Mouse (Mus musculus) T-cell, adult 2 months (primary cell): ENCODE measurements around the gene Cdhr4.
"Not testable (repeated sequence)": the region's sequence is repeated elsewhere in the genome, so short reads cannot be mapped to it uniquely, and the experiment has no call there.

ENCODE experiments used
- DNase-seq: peaks from one replicate; pipeline ENCODE4 v3.0.0; 2022; ENCODE audit warnings: low spot score

The Cdhr4 gene

DNA sequence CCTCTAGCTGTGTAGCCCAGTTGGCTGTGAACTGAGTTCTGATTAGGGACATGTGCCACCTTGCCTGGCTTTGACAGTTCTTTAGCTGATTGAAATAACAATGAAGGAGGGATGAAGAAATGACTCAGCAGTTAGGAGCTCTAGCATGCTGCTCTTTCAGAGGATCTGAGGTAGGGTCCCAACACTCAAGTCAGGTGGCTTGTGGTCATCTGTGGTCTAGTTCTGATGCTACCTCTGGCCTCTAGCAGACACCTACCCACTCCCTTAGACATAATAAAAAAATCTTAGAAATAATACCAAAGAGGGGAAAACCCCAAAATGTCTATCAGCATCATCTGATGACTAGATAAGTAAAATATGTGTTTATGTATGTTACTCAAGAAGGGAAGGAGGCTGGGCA lies 18.1 kb downstream of the Cdhr4 start:
- DNase-seq = no peak

DNA sequence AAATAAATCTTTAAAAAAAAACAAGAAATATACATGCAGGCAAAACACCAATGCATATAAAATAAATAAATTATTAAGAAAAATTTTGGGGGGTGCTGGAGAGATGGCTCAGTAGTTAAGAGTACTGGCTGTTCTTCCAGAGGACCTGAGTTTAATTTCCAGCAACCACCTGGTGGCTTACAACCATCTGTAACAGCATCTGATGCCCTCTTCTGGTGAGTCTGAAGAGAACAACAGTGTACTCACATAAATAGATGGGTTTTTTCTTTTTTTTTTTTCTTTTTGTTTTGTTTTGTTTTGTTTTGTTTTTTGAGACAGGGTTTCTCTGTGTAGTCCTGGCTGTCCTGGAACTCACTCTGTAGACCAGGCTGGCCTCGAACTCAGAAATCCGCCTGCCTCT lies 21.3 kb downstream of the Cdhr4 start:
- DNase-seq = not testable (repeated sequence)

DNA sequence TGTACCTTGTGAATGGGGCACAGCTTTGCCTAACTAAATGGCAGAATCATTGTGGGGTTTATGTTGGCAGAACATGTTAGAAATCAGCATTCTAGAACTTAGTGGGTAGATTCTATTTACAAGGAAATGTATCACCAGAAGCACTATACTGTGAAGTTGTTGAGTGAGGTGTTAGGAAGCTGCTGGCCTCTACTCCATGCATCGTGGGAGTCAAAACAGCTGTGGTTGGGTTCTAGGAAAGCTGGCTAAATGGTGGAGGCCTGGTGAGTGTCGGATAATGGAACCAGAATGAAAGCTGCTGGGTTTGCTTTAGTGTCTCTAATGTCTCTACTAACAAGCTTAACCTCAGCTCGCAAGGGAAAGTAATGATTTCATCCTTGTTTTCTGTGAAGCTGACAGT lies 24.8 kb downstream of the Cdhr4 start:
- no peak for DNase-seq

DNA sequence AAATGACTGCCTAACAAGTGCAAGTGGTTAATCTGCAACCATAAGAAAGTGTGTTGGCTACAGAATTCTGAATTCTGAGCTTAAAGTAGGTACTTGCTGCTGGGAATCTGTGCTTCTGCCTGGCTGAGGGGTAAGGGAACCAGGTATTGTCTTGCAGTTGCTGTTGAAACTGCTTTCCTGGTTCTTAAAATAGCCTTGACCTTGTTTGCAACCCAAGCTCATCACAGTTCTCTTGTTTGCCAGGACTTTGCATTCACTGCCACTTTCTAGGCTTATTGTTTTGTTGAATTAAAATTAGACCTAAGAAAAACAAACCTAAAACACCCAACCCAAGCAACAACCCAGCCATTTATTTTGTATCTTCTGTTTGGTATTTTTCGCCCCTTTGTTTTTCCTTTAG lies 28.4 kb downstream of the Cdhr4 start:
- no peak for DNase-seq

DNA sequence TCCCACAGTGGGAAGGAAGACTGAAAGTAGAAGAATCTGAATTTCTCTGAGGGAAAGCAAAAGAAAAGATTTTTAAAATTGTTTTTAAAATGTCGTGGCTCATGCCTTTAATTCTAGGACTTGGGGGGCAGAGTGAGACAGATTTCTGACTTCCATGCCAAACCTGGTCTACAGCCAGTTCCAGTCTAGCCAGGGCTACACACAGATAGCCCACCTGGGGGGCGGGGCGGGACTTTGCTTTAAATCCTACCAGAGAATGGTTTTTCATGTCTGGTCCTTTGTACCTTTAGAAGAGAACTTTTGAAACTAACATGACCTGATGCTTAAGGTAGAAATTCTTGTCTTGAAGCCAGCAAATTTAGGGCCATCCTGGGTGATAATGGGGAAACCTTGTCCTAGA lies 30.9 kb downstream of the Cdhr4 start:
- DNase-seq = no peak

DNA sequence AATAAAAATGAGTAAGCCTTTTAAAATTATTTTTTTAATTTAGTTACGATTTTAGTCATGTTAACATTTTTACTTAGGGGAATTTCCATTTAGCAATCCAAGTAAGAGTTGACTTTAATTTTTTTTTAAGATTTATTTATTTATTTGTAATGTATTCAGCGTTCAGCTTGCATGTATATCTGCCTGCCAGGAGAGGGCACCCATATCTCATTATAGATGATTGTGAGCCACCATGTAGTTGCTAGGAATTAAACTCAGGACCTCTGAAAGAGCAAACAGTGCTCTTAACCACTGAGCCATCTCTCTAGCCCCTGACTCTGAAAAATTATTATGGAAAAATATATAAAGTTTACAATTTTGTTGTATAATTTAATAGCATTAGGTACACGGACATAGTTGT lies 34.3 kb downstream of the Cdhr4 start:
- DNase-seq = no peak

DNA sequence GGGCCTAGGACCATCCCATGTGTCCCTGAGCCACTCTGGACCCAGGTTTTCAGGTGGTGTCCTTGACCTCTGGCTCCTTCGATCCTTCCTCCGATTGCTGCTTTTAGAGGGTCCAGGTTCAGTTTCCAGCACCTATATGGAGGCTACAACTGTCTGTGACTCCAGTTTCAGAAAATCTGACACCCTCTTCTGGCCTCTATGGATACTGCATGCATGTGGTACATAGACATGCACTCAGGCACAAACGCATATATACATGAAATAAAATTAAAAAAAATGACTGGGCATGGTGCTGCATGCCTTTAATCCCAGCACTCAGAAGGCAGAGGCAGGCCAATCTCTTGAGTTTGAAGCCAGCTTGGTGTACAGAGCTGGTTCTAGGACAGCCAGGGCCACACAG lies 35.6 kb downstream of the Cdhr4 start:
- DNase-seq = no peak

DNA sequence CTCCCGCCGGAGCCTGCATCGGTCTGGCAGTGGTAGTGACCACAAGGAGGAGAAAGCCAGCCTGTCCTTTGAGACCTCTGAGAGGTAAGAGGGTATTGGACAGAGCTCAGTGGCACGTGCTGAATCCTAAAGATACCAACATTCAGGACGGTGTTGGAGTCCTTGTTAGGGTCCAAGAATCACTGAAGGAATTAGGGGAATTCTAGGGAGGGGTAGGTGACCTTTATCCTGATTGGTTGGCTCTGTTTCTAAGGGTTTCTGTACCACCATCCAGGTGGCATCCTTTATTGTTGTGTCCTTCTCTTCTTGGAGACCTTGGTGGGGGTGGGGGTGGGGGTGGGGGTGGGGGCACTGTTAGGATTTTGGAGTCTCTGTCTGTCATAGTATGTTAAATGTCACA lies 39.8 kb downstream of the Cdhr4 start:
- no peak for DNase-seq

DNA sequence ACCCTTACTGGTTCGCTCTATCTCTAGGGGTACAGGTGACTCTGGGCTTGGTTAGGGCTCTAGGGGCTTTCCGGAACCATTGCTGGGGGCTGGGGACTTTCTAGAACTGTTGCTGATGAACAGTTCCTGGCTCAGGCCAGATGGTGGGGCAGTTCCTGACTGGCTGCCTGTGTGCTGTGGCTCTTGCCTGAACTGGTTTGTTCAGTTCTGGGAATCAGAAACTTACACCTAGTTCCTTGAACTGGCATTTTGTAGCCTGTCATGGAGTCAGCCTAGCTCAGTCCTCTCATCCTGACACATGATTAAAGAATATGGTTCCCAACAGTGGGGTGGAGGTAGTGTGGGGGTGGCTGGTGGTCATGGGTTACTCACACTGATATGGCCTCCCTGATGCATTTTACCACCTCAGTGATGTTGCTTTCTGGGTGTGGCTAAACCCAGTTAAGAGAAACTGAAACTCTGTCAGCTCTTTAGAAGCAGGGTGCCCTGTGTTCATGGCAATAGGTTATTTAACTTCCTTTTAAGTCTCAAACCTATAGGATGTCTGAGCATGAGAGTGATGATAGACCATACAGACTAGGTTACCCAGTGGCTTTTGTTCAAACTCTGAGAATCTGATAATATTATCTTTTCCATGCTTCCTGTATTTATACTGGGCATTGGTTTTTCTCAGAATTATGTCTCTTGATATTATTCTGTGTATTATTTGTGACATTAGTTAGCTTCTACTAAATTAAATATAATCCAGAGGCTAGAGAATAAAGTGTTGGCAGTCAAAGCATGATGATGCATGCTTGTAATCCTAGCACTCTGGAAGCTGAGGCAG lies 43.2 kb downstream of the Cdhr4 start:
- DNase-seq = peak; percentile 45

DNA sequence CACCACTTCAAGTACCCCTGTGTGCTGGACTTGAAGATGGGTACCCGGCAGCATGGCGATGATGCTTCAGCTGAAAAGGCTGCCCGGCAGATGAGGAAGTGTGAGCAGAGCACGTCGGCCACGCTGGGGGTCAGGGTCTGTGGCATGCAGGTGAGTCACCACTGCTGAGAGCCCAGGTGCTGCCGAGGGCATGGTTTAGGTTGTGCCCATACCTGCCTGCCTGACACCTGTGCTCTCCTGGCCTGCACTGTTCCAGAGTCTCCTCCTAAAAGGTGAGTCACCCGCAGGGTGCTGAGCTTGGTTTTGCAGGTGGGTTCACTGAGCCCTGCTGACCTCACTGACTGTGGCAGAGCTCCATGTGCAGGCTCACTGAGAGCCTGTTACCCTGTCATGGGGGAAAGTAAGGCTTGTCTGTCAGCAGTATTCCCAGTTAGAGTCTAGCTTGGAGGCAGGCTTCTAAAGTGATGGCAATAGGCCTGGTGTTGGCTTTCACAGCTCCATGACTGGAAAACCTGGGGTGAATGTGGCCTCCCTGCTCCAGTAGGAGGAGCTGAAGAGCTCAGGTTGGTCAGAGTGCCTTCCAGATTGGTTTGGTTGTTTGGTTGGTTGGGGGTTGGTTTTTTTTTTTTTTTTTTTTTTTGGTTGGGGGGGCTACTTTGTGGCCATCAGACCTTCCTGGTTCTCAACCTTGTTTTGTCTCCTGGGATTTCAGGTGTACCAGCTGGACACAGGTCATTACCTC lies 52.6 kb downstream of the Cdhr4 start:
- DNase-seq = no peak

DNA sequence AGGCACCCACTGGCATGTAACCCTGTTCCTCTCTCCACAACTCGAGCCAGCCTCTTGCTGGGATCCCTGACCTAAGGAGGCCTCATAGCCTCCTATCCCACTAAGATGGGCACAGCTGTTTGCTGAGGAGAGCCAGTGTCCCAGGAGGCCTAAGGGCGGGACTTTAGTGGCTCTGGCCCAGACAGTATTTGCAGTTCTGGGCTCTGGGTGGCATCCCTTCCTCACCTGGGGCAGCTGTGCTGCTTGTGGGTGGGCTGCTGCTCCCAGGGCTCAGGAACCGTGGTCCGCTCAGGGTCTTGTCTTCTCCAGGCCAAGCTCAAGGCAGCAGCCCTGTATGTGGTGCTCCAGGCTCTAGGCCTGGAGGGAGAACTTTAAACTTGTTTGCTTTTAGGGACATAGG lies 54.3 kb downstream of the Cdhr4 start:
- DNase-seq = no peak

DNA sequence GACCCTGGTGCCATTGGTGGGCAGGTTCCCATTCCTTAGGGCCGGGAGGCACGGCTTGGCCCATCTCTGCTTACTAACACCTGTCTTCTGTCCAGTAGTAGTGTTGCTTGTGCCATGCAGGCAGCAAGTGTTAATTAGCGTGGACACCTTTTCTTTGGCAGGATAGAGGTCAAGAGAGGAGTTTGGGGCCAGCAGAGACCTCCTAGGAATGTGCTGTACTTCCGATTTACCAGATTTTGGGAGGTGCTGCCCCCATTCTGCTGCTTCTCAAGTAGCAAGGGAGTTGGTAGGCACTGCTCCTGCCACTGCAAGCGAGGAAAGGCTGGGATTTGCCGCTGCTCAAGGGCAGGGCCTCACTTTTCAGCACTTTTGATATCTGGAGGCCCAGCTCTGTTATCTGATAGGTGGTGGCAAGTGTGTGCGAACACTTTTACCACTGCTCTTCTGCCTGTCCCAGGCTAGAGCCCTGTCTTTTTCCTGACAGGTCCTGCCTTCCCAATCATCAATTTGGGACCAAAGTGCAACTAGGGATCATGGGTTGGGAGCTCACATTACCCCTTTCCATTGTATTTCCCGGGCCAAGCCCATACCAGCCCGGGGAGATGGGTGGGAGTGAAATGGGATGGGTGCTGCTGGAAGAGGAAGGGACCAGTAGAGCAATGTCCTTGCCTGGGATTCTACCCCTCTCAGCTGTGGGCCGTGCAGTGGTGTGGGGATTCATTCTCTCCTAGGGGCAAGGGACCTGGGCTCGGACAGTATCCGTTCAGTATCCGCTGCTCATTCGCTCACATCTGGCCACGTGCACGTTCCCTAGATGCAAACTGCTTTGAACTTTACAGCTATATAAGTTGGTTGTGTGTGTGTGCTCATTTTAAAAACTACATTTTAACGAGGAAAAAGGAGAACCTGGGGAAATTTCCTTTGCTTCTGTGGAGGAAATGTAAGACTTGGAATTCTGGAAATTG lies 55.6 kb downstream of the Cdhr4 start:
- no peak for DNase-seq

DNA sequence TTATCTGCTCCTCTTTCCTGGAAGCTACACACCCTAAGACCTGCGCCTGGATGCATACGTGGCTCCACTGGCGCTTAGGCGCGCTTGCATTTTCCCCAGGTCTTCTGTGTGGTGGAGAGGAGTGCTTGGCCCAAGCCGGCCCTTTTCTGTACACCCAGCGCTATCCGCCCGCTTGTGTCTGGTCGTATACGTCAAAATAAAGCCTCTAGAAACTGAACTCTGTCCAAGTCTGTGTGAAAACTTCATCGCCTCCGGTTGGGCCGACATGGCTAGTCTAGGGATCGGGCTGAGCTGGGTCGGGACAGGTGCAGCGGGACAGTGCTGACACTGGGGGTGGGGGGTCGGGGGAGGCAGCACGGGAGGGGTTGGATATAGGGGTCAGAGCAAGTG lies 56.3 kb downstream of the Cdhr4 start:
- no peak for DNase-seq

DNA sequence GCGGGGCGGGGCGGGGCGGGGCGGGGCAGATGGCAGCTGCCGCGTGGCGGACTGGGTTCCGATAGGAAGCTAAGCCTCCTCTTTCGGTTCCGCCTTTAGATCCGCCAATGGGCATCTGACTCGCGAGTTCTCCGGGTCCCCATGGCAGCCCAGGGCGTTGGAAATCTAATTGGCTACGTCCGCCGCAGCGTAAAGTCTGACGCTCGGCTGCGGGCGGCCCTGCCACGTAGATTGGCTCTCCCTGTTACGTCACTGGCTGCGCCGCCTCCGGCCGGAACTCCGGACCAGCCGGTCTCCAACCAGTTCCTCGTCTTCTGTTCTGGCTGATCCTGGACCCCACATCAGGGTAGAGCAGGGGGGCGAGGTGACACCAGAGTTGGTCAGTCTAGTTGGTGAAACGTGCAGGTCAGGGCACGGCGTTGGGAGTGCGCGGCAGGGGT lies 56.7 kb downstream of the Cdhr4 start, which contains the start of gene Gmppb:
Gene Gmppb (plus strand): TSS at position 227 of the 440 bp plus-strand sequence.
- peak; percentile 97 for DNase-seq
